Mouse (Mus musculus): Measurements from ENCODE around the gene Srgap3. TPM values are rescaled to one million over a fixed set of nuclear protein-coding genes. Genes with fewer than 3 reads are reported as not detected.

The Srgap3 gene
- polyA plus RNA-seq, 1 experiment, result 0.01 TPM

- Histone ChIP-seq H3K27me3 (ENCODE audit: control insufficient read depth) (no peaks in the 10 kb centered on the region), H3K36me3 (ENCODE audit: control insufficient read depth) (no peaks in the 10 kb centered on the region)
These were observed 173.3 kb downstream of the Srgap3 start for GRCm38 (mm10) chr6:112773754-112774153.

GRCm38 (mm10) chr6:112770996-112771395 is 176.1 kb downstream of the Srgap3 start:
- TF ChIP-seq TAL1 (IDR thresholded peaks at IDR 0.05; ENCODE audit: low read length) (no peak), GATA1 (IDR thresholded peaks at IDR 0.05; ENCODE audit: low read length) (no peak)
- H3K4me1 ChIP-seq (ENCODE audit: control insufficient read depth), result no peaks in the 10 kb centered on the region
- no peaks in the 10 kb centered on the region for H3K9me3 ChIP-seq (ENCODE audit: control insufficient read depth, low read length)
- H3K36me3 ChIP-seq (ENCODE audit: control insufficient read depth), result no peaks in the 10 kb centered on the region
- no peaks in the 10 kb centered on the region for H3K27me3 ChIP-seq (ENCODE audit: control insufficient read depth)
- no peak overlapping the region for H3K4me3 ChIP-seq (replicated peaks)

More at GRCm38 (mm10) chr6:112773754-112774153, 173.3 kb downstream of the Srgap3 start:
- no peak overlapping the region for H3K4me3 ChIP-seq (replicated peaks)
- H3K4me1 ChIP-seq (ENCODE audit: control insufficient read depth), result no peaks in the 10 kb centered on the region
- H3K9me3 ChIP-seq (ENCODE audit: control insufficient read depth, low read length), result no peaks in the 10 kb centered on the region
- TF ChIP-seq GATA1 (IDR thresholded peaks at IDR 0.05; ENCODE audit: low read length), result no peak
- TF ChIP-seq TAL1 (IDR thresholded peaks at IDR 0.05; ENCODE audit: low read length), result no peak

- no peaks in the 10 kb centered on the region for H3K4me1 ChIP-seq (ENCODE audit: control insufficient read depth)
- no peaks in the 10 kb centered on the region for H3K9me3 ChIP-seq (ENCODE audit: control insufficient read depth, low read length)
- no peaks in the 10 kb centered on the region for H3K27me3 ChIP-seq (ENCODE audit: control insufficient read depth)
- H3K36me3 ChIP-seq (ENCODE audit: control insufficient read depth), result no peaks in the 10 kb centered on the region
- no peak overlapping the region for H3K4me3 ChIP-seq (replicated peaks)
- TF ChIP-seq TAL1 (IDR thresholded peaks at IDR 0.05; ENCODE audit: low read length), result no peak
- TF ChIP-seq GATA1 (IDR thresholded peaks at IDR 0.05; ENCODE audit: low read length), result no peak
These were observed 188.5 kb downstream of the Srgap3 start for GRCm38 (mm10) chr6:112758541-112758940.

GRCm38 (mm10) chr6:112756866-112757265 is 190.2 kb downstream of the Srgap3 start:
- H3K4me1 ChIP-seq (ENCODE audit: control insufficient read depth), result no peaks in the 10 kb centered on the region
- H3K9me3 ChIP-seq (ENCODE audit: control insufficient read depth, low read length), result no peaks in the 10 kb centered on the region

GRCm38 (mm10) chr6:112754994-112755393 is 192.1 kb downstream of the Srgap3 start:
- H3K9me3 ChIP-seq (ENCODE audit: control insufficient read depth, low read length), result no peaks in the 10 kb centered on the region
- TF ChIP-seq GATA1 (IDR thresholded peaks at IDR 0.05; ENCODE audit: low read length), result no peak
- TF ChIP-seq TAL1 (IDR thresholded peaks at IDR 0.05; ENCODE audit: low read length), result no peak
- H3K4me1 ChIP-seq (ENCODE audit: control insufficient read depth), result no peaks in the 10 kb centered on the region
- H3K36me3 ChIP-seq (ENCODE audit: control insufficient read depth), result no peaks in the 10 kb centered on the region
- H3K4me3 ChIP-seq (replicated peaks), result no peak overlapping the region
- H3K27me3 ChIP-seq (ENCODE audit: control insufficient read depth), result no peaks in the 10 kb centered on the region

More at GRCm38 (mm10) chr6:112756866-112757265, 190.2 kb downstream of the Srgap3 start:
- Histone ChIP-seq H3K27me3 (ENCODE audit: control insufficient read depth) (no peaks in the 10 kb centered on the region), H3K4me3 (replicated peaks) (no peak overlapping the region), H3K36me3 (ENCODE audit: control insufficient read depth) (no peaks in the 10 kb centered on the region)
- TF ChIP-seq GATA1 (IDR thresholded peaks at IDR 0.05; ENCODE audit: low read length) (no peak), TAL1 (IDR thresholded peaks at IDR 0.05; ENCODE audit: low read length) (no peak)

GRCm38 (mm10) chr6:112752517-112752916 is 194.5 kb downstream of the Srgap3 start:
- no peaks in the 10 kb centered on the region for H3K4me1 ChIP-seq (ENCODE audit: control insufficient read depth)
- H3K27me3 ChIP-seq (ENCODE audit: control insufficient read depth), result no peaks in the 10 kb centered on the region
- H3K36me3 ChIP-seq (ENCODE audit: control insufficient read depth), result no peaks in the 10 kb centered on the region
- H3K9me3 ChIP-seq (ENCODE audit: control insufficient read depth, low read length), result no peaks in the 10 kb centered on the region
- TF ChIP-seq GATA1 (IDR thresholded peaks at IDR 0.05; ENCODE audit: low read length), result no peak
- TF ChIP-seq TAL1 (IDR thresholded peaks at IDR 0.05; ENCODE audit: low read length), result no peak
- no peak overlapping the region for H3K4me3 ChIP-seq (replicated peaks)

GRCm38 (mm10) chr6:112752007-112752406 is 195.1 kb downstream of the Srgap3 start:
- Histone ChIP-seq H3K4me3 (replicated peaks) (no peak overlapping the region), H3K4me1 (ENCODE audit: control insufficient read depth) (no peaks in the 10 kb centered on the region), H3K9me3 (ENCODE audit: control insufficient read depth, low read length) (no peaks in the 10 kb centered on the region), H3K36me3 (ENCODE audit: control insufficient read depth) (no peaks in the 10 kb centered on the region), H3K27me3 (ENCODE audit: control insufficient read depth) (no peaks in the 10 kb centered on the region)
- TF ChIP-seq GATA1 (IDR thresholded peaks at IDR 0.05; ENCODE audit: low read length) (no peak), TAL1 (IDR thresholded peaks at IDR 0.05; ENCODE audit: low read length) (no peak)

- no peaks in the 10 kb centered on the region for H3K36me3 ChIP-seq (ENCODE audit: control insufficient read depth)
- H3K9me3 ChIP-seq (ENCODE audit: control insufficient read depth, low read length), result no peaks in the 10 kb centered on the region
These were observed 204.8 kb downstream of the Srgap3 start for GRCm38 (mm10) chr6:112742297-112742696.

GRCm38 (mm10) chr6:112741766-112742165 is 205.3 kb downstream of the Srgap3 start:
- H3K9me3 ChIP-seq (ENCODE audit: control insufficient read depth, low read length), result no peaks in the 10 kb centered on the region
- no peaks in the 10 kb centered on the region for H3K36me3 ChIP-seq (ENCODE audit: control insufficient read depth)
- TF ChIP-seq TAL1 (IDR thresholded peaks at IDR 0.05; ENCODE audit: low read length), result no peak
- TF ChIP-seq GATA1 (IDR thresholded peaks at IDR 0.05; ENCODE audit: low read length), result no peak
- no peak overlapping the region for H3K4me3 ChIP-seq (replicated peaks)
- H3K4me1 ChIP-seq (ENCODE audit: control insufficient read depth), result no peaks in the 10 kb centered on the region
- no peaks in the 10 kb centered on the region for H3K27me3 ChIP-seq (ENCODE audit: control insufficient read depth)

More at GRCm38 (mm10) chr6:112742297-112742696, 204.8 kb downstream of the Srgap3 start:
- TF ChIP-seq GATA1 (IDR thresholded peaks at IDR 0.05; ENCODE audit: low read length), result no peak
- TF ChIP-seq TAL1 (IDR thresholded peaks at IDR 0.05; ENCODE audit: low read length), result no peak
- no peaks in the 10 kb centered on the region for H3K4me1 ChIP-seq (ENCODE audit: control insufficient read depth)
- no peaks in the 10 kb centered on the region for H3K27me3 ChIP-seq (ENCODE audit: control insufficient read depth)
- no peak overlapping the region for H3K4me3 ChIP-seq (replicated peaks)

- no peaks in the 10 kb centered on the region for H3K36me3 ChIP-seq (ENCODE audit: control insufficient read depth)
- H3K4me1 ChIP-seq (ENCODE audit: control insufficient read depth), result no peaks in the 10 kb centered on the region
- H3K27me3 ChIP-seq (ENCODE audit: control insufficient read depth), result no peaks in the 10 kb centered on the region
- no peak overlapping the region for H3K4me3 ChIP-seq (replicated peaks)
- no peak for TF ChIP-seq TAL1 (IDR thresholded peaks at IDR 0.05; ENCODE audit: low read length)
- no peak for TF ChIP-seq GATA1 (IDR thresholded peaks at IDR 0.05; ENCODE audit: low read length)
- H3K9me3 ChIP-seq (ENCODE audit: control insufficient read depth, low read length), result no peaks in the 10 kb centered on the region
These were observed 207.4 kb downstream of the Srgap3 start for GRCm38 (mm10) chr6:112739635-112740034.

Measured in erythroblast, embryonic 14.5 days (primary cell).